ENCODE assay signal across 16 mouse cellular contexts in the genomic region with DNA sequence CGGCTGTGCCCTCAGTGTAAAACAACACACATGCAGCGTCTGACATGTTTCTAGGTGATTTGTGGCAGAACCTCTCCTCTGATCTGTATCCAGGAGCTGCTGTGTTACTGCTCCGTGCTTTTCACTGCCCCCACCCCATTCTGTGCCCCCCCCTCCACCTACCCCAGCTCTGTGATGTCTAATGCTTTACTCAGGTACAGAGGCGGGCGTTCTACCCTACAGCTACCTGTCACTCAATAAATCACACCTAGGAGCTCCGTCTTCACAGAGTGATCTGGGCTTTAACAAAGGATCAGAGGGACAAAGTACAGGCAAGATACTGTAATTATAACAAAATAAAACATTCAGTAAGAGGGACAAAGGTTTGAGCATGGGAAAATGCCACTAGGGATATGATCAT.
DNase-seq lines count a peak whose midpoint lies in the region; ATAC-seq and TF ChIP-seq lines count a peak whose summit lies in the region.
"Had no signal": no experiment of that assay in that cellular context is flagged by ENCODE, and none has a peak within 500 bp of the region (broad histone marks: within the 10 kb centered on the region; RNA-seq: fewer than 3 reads in every experiment).

No protein-coding gene starts in this region.

- 0 out of 2 replicates have a peak, but pooled peaks have one; percentile 6 for ATAC-seq in hindbrain, embryonic 12.5 days (ENCODE audit: low FRiP score)
- ATAC-seq in hindbrain, postnatal 0 days = no peak
- ATAC-seq in midbrain, embryonic 13.5 days = peak; percentile 74
- ATAC-seq in midbrain, postnatal 0 days (ENCODE audit: low FRiP score) = no peak
- ATAC-seq in midbrain, embryonic 16.5 days = peak; percentile 60; the same call in 1 of the 2 replicates
- ATAC-seq: CD4-positive, CD25-positive, alpha-beta regulatory T cell, adult 4 months had no signal

- no peak for TF ChIP-seq CTCF in hindbrain, postnatal 0 days (IDR thresholded peaks at IDR 0.05; ENCODE audit: low read depth)
- no peak for TF ChIP-seq CTCF in midbrain, postnatal 0 days (IDR thresholded peaks at IDR 0.05)
- no peak for TF ChIP-seq CTCF in gastrocnemius, adult 2 months (IDR thresholded peaks at IDR 0.05)

- H3K4me3 ChIP-seq in hindbrain, embryonic 12.5 days = no peak overlapping the region
- no peak overlapping the region for H3K4me3 ChIP-seq in hindbrain, postnatal 0 days (ENCODE audit: low read length)
- H3K4me3 ChIP-seq in midbrain, embryonic 13.5 days (replicated peaks) = no peak overlapping the region
- H3K4me3 ChIP-seq in midbrain, postnatal 0 days (ENCODE audit: low read depth, low read length) = no peak overlapping the region
- H3K4me3 ChIP-seq in midbrain, embryonic 16.5 days (ENCODE audit: low read depth, low read length) = no peak overlapping the region
- H3K4me3 ChIP-seq in gastrocnemius, adult 2 months = no peak overlapping the region
- H3K4me3 ChIP-seq: embryonic facial prominence, embryonic 15.5 days; kidney, embryonic 15.5 days; limb, embryonic 13.5 days; liver, embryonic 13.5 days had no signal

- no peaks in the 10 kb centered on the region for H3K9me3 ChIP-seq in hindbrain, embryonic 12.5 days (replicated peaks)
- H3K9me3 ChIP-seq in hindbrain, postnatal 0 days (ENCODE audit: low read length) = no peaks in the 10 kb centered on the region
- H3K9me3 ChIP-seq in midbrain, embryonic 13.5 days = no peaks in the 10 kb centered on the region
- no peaks in the 10 kb centered on the region for H3K9me3 ChIP-seq in midbrain, postnatal 0 days (ENCODE audit: low read length)
- no peaks in the 10 kb centered on the region for H3K9me3 ChIP-seq in midbrain, embryonic 16.5 days (replicated peaks; ENCODE audit: control insufficient read depth, low read length, poor library complexity, severe bottlenecking)
- H3K9me3 ChIP-seq: embryonic facial prominence, embryonic 15.5 days; kidney, embryonic 15.5 days; limb, embryonic 13.5 days; liver, embryonic 13.5 days had no signal

- 0 out of 2 replicates have a peak overlapping the region, but pooled peaks have one; percentile 17 for H3K27ac ChIP-seq in hindbrain, embryonic 12.5 days
- H3K27ac ChIP-seq in hindbrain, postnatal 0 days = no peak overlapping the region
- no peak overlapping the region for H3K27ac ChIP-seq in midbrain, embryonic 13.5 days
- no peak overlapping the region for H3K27ac ChIP-seq in midbrain, postnatal 0 days (ENCODE audit: low read depth, low read length)
- H3K27ac ChIP-seq in midbrain, embryonic 16.5 days (ENCODE audit: low read length) = no peak overlapping the region
- no peak overlapping the region for H3K27ac ChIP-seq in gastrocnemius, adult 2 months
- H3K27ac ChIP-seq: embryonic facial prominence, embryonic 15.5 days; kidney, embryonic 15.5 days; limb, embryonic 13.5 days; liver, embryonic 13.5 days had no signal

- WGBS in hindbrain, embryonic 12.5 days = 62% methylated on average over 6 of the region's 6 CpGs
- 63% methylated on average over 6 of the region's 6 CpGs for WGBS in hindbrain, postnatal 0 days
- 65% methylated on average over 6 of the region's 6 CpGs for WGBS in midbrain, embryonic 13.5 days
- 59% methylated on average over 6 of the region's 6 CpGs for WGBS in midbrain, postnatal 0 days
- 42% methylated on average over 6 of the region's 6 CpGs for WGBS in midbrain, embryonic 16.5 days

- peaks cover 6% of the 10 kb centered on the region for H3K4me1 ChIP-seq in hindbrain, embryonic 12.5 days
- H3K4me1 ChIP-seq in hindbrain, postnatal 0 days (ENCODE audit: insufficient read depth, low read length) = no peaks in the 10 kb centered on the region
- peaks cover 10% of the 10 kb centered on the region for H3K4me1 ChIP-seq in midbrain, embryonic 13.5 days (replicated peaks)
- no peaks in the 10 kb centered on the region for H3K4me1 ChIP-seq in midbrain, postnatal 0 days (ENCODE audit: insufficient read depth, low read length)
- H3K4me1 ChIP-seq in midbrain, embryonic 16.5 days (ENCODE audit: control insufficient read depth, insufficient read depth, low read length) = no peaks in the 10 kb centered on the region
- H3K4me1 ChIP-seq: embryonic facial prominence, embryonic 15.5 days; liver, embryonic 13.5 days had no signal

- H3K36me3 ChIP-seq in hindbrain, embryonic 12.5 days = no peaks in the 10 kb centered on the region
- no peaks in the 10 kb centered on the region for H3K36me3 ChIP-seq in hindbrain, postnatal 0 days (ENCODE audit: insufficient read depth, low read length)
- H3K36me3 ChIP-seq in midbrain, embryonic 13.5 days = no peaks in the 10 kb centered on the region
- no peaks in the 10 kb centered on the region for H3K36me3 ChIP-seq in midbrain, postnatal 0 days (ENCODE audit: insufficient read depth, low read length)
- no peaks in the 10 kb centered on the region for H3K36me3 ChIP-seq in midbrain, embryonic 16.5 days (ENCODE audit: control insufficient read depth, insufficient read depth, low read length)
- H3K36me3 ChIP-seq: embryonic facial prominence, embryonic 15.5 days; kidney, embryonic 15.5 days; limb, embryonic 13.5 days; liver, embryonic 13.5 days had no signal

- no peak overlapping the region for H3K4me2 ChIP-seq in hindbrain, embryonic 12.5 days (replicated peaks)
- H3K4me2 ChIP-seq in hindbrain, postnatal 0 days (ENCODE audit: low read depth, low read length) = no peak overlapping the region
- no peak overlapping the region for H3K4me2 ChIP-seq in midbrain, embryonic 13.5 days (replicated peaks)
- H3K4me2 ChIP-seq in midbrain, postnatal 0 days (ENCODE audit: low read depth, low read length, poor library complexity, severe bottlenecking) = no peak overlapping the region
- no peak overlapping the region for H3K4me2 ChIP-seq in midbrain, embryonic 16.5 days (ENCODE audit: low read length)
- H3K4me2 ChIP-seq: embryonic facial prominence, embryonic 15.5 days; kidney, embryonic 15.5 days; limb, embryonic 13.5 days; liver, embryonic 13.5 days; lung, embryonic 14.5 days had no signal

- intact Hi-C loops in gastrocnemius, adult 2 months (cut with DNase I) = no loop called here

- no peak for DNase-seq in hindbrain, postnatal 0 days (ENCODE audit: low spot score)
- DNase-seq in midbrain, postnatal 0 days (ENCODE audit: low spot score) = no peak
- no peak for DNase-seq in gastrocnemius, adult 2 months
- no peak for DNase-seq in gastrocnemius, postnatal 25 days
- DNase-seq: adrenal gland, postnatal 25 days; cerebellum, adult 9-10 months; kidney, postnatal 4 days; liver, embryonic 13.5 days; lung, embryonic 14.5 days had no signal

- H3K9ac ChIP-seq in hindbrain, embryonic 12.5 days = no peak overlapping the region
- no peak overlapping the region for H3K9ac ChIP-seq in hindbrain, postnatal 0 days (replicated peaks; ENCODE audit: low read length)
- no peak overlapping the region for H3K9ac ChIP-seq in midbrain, embryonic 13.5 days (replicated peaks)
- H3K9ac ChIP-seq in midbrain, postnatal 0 days (replicated peaks; ENCODE audit: low read length, poor library complexity, severe bottlenecking) = no peak overlapping the region
- no peak overlapping the region for H3K9ac ChIP-seq in midbrain, embryonic 16.5 days (ENCODE audit: low read depth, low read length)
- H3K9ac ChIP-seq: embryonic facial prominence, embryonic 15.5 days; kidney, embryonic 15.5 days; limb, embryonic 13.5 days; liver, embryonic 13.5 days; lung, embryonic 14.5 days had no signal

- no peaks in the 10 kb centered on the region for H3K27me3 ChIP-seq in hindbrain, embryonic 12.5 days
- H3K27me3 ChIP-seq in hindbrain, postnatal 0 days (ENCODE audit: insufficient read depth, low read length) = no peaks in the 10 kb centered on the region
- H3K27me3 ChIP-seq in midbrain, embryonic 13.5 days = no peaks in the 10 kb centered on the region
- no peaks in the 10 kb centered on the region for H3K27me3 ChIP-seq in midbrain, postnatal 0 days (ENCODE audit: insufficient read depth, low read length)
- no peaks in the 10 kb centered on the region for H3K27me3 ChIP-seq in midbrain, embryonic 16.5 days (ENCODE audit: control insufficient read depth, insufficient read depth, low read depth, low read length)
- H3K27me3 ChIP-seq: embryonic facial prominence, embryonic 15.5 days; kidney, embryonic 15.5 days; limb, embryonic 13.5 days; liver, embryonic 13.5 days had no signal

Comparison
In these comparisons a context has a peak if more than half of its experiments do, and no peak if none do; other contexts are left out.
1. ATAC-seq: peak in hindbrain, embryonic 12.5 days (single experiment), midbrain, embryonic 13.5 days (single experiment) and midbrain, embryonic 16.5 days (single experiment); none in hindbrain, postnatal 0 days (single experiment) and midbrain, postnatal 0 days (single experiment).